Mouse (Mus musculus) heart, postnatal 4 days (tissue): ENCODE results near the gene Tnfrsf1b. TPM values are rescaled to one million over a fixed set of nuclear protein-coding genes. Genes with fewer than 3 reads are reported as not detected.
"Not testable (repeated sequence)": the region's sequence is repeated elsewhere in the genome, so short reads cannot be mapped to it uniquely, and the experiment has no call there.

Experiments used
- DNase-seq: peaks from one replicate; pipeline ENCODE4 v3.0.0; 2021
- total RNA-seq, 2 experiments: library from RNA; stranded (reverse); gene quantifications; 2 replicates each; pipeline ENCODE4 v1.2.3; 2021

Gene Tnfrsf1b
- total RNA-seq, 2 experiments from 2014 or later: 4.5 to 5.0 TPM

DNA sequence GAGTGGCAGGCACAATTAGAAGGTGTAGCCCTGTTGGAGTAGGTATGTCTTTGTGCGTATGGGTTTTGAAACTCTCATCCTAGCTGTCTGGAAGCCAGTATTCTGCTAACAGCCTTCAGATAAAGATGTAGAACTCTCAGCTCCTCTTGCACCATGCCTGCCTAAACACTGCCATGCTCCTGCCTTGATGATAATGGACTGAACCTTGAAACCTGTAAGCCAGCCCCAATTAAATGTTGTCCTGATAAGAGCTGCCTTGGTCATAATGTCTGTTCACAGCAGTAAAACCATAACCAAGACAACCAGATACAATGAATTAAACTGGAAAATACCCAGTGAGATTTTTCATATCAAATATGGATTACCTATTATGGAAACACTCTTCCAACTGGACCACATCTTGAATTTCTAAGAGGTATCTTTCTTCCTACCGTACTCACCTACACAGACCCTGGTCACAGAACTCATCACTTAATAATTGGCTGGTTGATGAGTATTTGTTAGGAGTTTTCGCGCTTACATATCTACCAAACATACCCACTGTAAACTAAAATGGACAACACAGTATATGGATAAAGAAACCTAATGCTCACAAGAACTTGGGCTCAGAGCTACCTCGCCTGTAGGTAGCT, 67.6 kb downstream of the Tnfrsf1b start:
- DNase-seq: no peak

DNA sequence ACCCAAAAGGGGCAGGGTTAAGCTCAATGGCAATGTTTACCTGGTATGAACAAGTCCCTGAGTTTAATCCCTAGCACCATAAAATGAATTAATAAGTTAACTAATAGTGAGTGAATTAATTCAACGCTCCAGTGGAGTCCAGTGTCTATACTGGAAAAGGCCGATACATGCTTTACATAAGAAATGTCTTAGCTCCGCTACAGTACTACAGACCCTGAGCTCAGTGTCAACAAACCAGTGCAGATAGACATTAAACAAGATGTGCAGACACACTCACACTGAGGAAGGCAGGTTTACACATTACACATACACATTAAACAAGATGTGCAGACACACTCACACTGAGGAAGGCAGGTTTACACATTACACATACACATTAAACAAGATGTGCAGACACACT, 81.1 kb downstream of the Tnfrsf1b start:
- DNase-seq: not testable (repeated sequence)

DNA sequence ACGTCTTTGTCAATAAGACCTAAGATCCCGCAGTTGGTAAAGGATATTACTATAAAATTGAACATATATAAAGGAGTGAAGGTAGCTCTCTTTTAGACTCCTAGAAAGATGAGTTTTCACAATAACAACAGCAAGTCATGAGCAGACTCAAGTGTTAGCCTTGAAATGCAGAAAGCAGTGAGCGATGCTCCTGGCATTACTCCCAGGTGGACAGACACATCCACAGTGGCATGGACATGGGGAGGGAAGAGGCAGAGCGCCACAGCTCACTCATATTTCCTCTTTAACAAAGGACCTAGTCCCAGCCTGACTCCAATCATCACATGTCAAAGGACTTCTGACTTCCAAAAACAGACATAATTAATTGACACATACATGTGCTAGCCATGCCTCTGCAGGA, 82.6 kb downstream of the Tnfrsf1b start:
- no peak for DNase-seq

Other genes with a start within 250 kb of the Tnfrsf1b start
- gene Vps13d, start 51.9 kb downstream of the Tnfrsf1b start, total RNA-seq: 10 to 100 TPM; 67.7 to 68.9 TPM
- under 1 TPM; 0.19 to 0.23 TPM for gene Tnfrsf8, start 68.3 kb upstream of the Tnfrsf1b start, total RNA-seq